Mouse (Mus musculus): Measurements from ENCODE around the gene Tcf12. TPM values are rescaled to one million over a fixed set of nuclear protein-coding genes. Genes with fewer than 3 reads are reported as not detected.

The Tcf12 gene
- total RNA-seq, 2 experiments from 2014 or later = 54.7 to 57.8 TPM

- no peak for DNase-seq (ENCODE audit: low spot score in 2 of 2)
Observed at GRCm38 (mm10) chr9:71841850-71842249, 269.8 kb downstream of the Tcf12 start.

GRCm38 (mm10) chr9:71837366-71837765, 274.3 kb downstream of the Tcf12 start:
- DNase-seq (ENCODE audit: low spot score in 2 of 2) = no peak

- DNase-seq (ENCODE audit: low spot score in 2 of 2) = no peak
Observed at GRCm38 (mm10) chr9:71836366-71836765, 275.3 kb downstream of the Tcf12 start.

GRCm38 (mm10) chr9:71835203-71835815, 276.4 kb downstream of the Tcf12 start:
- DNase-seq (ENCODE audit: low spot score in 2 of 2) = no peak

- no peak for DNase-seq (ENCODE audit: low spot score in 2 of 2)
Observed at GRCm38 (mm10) chr9:71834707-71835106, 277.0 kb downstream of the Tcf12 start.

GRCm38 (mm10) chr9:71831756-71832699, 279.6 kb downstream of the Tcf12 start:
- peak; percentile 18 to 63 for DNase-seq (ENCODE audit: low spot score in 2 of 2)

GRCm38 (mm10) chr9:71830994-71831393, 280.7 kb downstream of the Tcf12 start:
- no peak for DNase-seq (ENCODE audit: low spot score in 2 of 2)

- no peak for DNase-seq (ENCODE audit: low spot score in 2 of 2)
Observed at GRCm38 (mm10) chr9:71830365-71830764, 281.3 kb downstream of the Tcf12 start.

- DNase-seq (ENCODE audit: low spot score in 2 of 2) = no peak
Observed at GRCm38 (mm10) chr9:71829753-71830152, 281.9 kb downstream of the Tcf12 start.

- DNase-seq (ENCODE audit: low spot score in 2 of 2) = no peak
Observed at GRCm38 (mm10) chr9:71829137-71829536, 282.5 kb downstream of the Tcf12 start.

- no peak for DNase-seq (ENCODE audit: low spot score in 2 of 2)
Observed at GRCm38 (mm10) chr9:71827371-71827770, 284.3 kb downstream of the Tcf12 start.

GRCm38 (mm10) chr9:71826040-71826525, 285.6 kb downstream of the Tcf12 start:
- peak; percentile 9 to 44 for DNase-seq (ENCODE audit: low spot score in 2 of 2)

- DNase-seq (ENCODE audit: low spot score in 2 of 2) = no peak
Observed at GRCm38 (mm10) chr9:71822003-71822402, 289.7 kb downstream of the Tcf12 start.

- DNase-seq (ENCODE audit: low spot score in 2 of 2) = peak; percentile 19 to 78
Observed at GRCm38 (mm10) chr9:71818453-71818852, 293.2 kb downstream of the Tcf12 start.

- DNase-seq (ENCODE audit: low spot score in 2 of 2) = no peak
Observed at GRCm38 (mm10) chr9:71816121-71816520, 295.6 kb downstream of the Tcf12 start.

GRCm38 (mm10) chr9:71813565-71813964, 298.1 kb downstream of the Tcf12 start:
- no peak for DNase-seq (ENCODE audit: low spot score in 2 of 2)

GRCm38 (mm10) chr9:71812914-71813313, 298.8 kb downstream of the Tcf12 start:
- DNase-seq (ENCODE audit: low spot score in 2 of 2) = no peak

- no peak for DNase-seq (ENCODE audit: low spot score in 2 of 2)
Observed at GRCm38 (mm10) chr9:71812402-71812801, 299.3 kb downstream of the Tcf12 start.

- DNase-seq (ENCODE audit: low spot score in 2 of 2) = no peak
Observed at GRCm38 (mm10) chr9:71811404-71811803, 300.3 kb downstream of the Tcf12 start.

GRCm38 (mm10) chr9:71810723-71811122, 300.9 kb downstream of the Tcf12 start:
- DNase-seq (ENCODE audit: low spot score in 2 of 2) = no peak

- peak in 1 of 2 experiments; percentile 20 for DNase-seq (ENCODE audit: low spot score in 2 of 2)
Observed at GRCm38 (mm10) chr9:71808640-71809254, 302.9 kb downstream of the Tcf12 start.

- DNase-seq (ENCODE audit: low spot score in 2 of 2) = no peak
Observed at GRCm38 (mm10) chr9:71807801-71808200, 303.9 kb downstream of the Tcf12 start.

All from layer of hippocampus, adult 18-20 months (tissue).